Mouse (Mus musculus): Measurements from ENCODE around the gene Castor1. TPM values are rescaled to one million over a fixed set of nuclear protein-coding genes. Genes with fewer than 3 reads are reported as not detected.

Castor1 gene
- total RNA-seq, 2 experiments from 2014 or later = 6.3 to 6.6 TPM

DNA sequence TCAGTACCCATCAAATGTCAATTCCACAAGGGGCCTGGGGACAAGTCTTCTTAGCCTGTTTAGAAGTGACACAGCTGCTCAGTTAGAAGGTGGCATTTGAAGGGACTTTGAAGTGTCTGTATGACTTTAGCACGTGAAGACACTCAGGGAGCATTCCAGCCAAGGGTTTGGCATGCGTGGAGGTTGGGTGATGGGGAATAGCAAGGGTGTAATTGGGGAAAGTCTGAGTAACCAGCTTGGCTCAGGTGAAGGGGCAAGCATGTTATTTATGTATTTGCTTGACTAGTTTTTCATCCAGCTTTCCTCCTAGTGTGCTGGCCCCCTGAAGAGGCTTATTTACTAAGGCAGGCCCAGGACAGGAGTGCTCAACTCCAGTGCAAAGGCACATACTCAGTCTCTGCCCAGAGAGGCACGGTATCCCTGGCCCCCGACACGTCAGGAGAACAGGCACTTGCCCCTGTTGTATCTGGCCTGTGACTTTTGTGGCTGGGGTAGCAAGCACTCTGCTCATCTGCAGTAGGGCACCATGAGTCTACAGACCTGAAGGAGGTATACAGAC is 12.8 kb upstream of the Castor1 start:
- no peak for DNase-seq (ENCODE audit: low spot score in 2 of 2)

DNA sequence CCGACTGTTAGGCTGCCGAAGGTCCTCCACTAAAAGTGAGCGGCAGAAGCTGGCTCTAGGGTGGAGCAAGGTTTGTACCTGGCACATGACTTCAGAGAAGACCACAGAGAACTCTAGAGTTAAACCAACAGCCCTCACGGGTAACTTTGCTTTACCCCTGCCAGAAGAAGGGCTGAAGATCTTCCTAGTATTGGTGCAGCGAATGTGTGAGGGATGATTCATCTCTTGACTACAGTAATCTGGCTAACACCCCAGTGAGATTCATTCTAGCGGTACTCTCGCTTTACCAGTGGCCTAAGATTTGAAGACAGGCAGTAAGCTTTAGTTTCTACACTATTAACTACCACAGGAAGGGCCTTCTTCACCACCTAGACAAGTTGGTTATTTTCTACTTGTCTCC is 12.1 kb upstream of the Castor1 start:
- DNase-seq (ENCODE audit: low spot score in 2 of 2) = no peak

DNA sequence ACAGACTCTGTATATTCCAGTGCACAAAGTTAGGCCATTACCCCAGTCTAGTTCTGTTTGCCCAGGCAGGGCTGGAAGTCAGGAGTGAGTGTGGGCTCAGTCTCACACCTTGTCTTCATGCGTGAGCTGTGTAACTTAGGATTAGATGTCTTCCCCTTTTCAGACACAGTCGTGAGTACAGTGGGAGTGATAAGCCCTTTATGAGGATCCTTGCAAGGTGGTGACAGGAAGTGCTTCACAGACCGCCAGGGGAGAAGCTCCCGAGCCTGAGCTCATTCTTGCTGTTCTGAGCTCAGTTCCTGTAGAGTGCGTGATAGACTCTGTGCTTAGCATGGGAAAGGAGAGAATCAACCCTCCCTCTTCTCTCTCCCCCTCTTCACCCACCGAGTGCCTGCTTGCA is 11.5 kb upstream of the Castor1 start:
- DNase-seq (ENCODE audit: low spot score in 2 of 2) = no peak

DNA sequence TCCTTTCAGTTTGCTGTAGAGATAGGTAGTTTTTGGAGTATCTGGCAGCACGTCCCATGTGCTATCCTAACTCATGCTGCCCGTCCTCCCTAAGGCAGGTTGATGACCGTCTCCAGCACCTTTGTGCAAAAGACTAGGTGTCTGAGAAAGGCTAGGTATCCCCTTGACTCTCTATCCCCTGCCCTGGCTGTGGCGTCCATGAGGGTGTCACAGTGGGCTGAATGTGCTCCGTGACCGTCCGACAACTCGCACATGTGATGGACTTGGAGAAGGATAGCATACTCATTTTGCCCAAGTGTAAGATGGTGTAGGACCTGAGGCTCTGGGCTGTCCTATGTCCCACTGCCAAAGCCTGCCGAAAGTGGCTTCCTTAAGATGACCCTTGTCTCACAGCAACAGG is 10.4 kb upstream of the Castor1 start:
- no peak for DNase-seq (ENCODE audit: low spot score in 2 of 2)

DNA sequence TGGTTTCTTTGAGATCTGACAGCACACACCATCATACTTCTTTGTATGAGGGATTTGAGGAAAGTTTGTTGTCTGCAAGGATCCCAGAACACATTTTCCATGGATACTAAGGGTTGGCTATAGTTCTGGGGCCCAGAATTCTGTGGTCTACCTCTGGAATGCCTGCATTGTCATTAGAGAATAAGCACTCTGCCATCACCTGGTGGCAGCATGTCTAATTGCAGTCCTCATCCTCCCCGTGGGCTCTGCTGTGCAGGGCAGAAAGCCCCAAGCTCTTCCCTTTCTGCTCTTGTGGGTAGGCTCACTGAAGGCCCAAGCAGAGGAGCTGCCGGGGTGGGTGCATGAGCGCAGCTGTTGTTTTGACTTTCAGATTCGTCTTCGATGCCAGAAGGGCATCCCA is 8.5 kb upstream of the Castor1 start:
- no peak for DNase-seq (ENCODE audit: low spot score in 2 of 2)

DNA sequence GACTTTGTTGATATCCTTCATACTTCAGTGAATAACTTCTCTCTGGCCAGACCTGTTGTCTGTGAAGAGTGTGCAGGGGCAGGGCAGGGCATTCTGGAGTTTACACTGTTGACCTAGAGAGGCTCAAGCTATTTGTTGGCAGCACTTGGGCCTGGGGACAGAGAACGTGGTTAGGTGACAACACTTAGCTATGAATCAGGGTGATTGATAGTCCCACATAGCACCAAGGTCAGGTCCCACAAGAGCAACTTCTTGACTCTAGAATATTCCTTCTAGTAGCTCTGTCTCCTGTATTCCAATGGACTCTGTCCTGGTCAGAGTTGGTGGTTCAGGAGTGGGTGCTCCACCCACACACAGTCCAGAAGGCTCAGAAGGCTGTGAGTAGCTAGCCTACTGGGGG is 7.2 kb upstream of the Castor1 start:
- DNase-seq (ENCODE audit: low spot score in 2 of 2) = no peak

DNA sequence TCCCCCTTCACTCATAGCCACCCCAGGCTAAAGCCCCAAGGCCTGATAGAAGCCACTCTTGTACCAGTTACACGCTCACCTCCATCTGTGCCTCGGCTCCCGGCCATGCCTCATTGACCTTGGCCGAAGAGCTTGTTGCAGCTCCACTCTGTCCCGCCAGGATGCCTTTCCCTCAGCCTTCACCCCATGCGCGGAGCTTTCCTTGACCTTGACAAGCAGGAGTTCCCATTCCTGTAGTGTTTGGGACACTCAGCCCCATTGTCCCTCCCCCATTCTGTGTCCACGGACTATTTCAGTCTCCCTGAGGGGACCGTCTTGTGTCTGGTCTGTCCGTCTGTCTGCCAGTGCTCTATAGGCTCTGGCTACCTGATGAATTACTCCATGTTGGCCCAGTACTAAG is 4.9 kb upstream of the Castor1 start:
- DNase-seq (ENCODE audit: low spot score in 2 of 2) = no peak

DNA sequence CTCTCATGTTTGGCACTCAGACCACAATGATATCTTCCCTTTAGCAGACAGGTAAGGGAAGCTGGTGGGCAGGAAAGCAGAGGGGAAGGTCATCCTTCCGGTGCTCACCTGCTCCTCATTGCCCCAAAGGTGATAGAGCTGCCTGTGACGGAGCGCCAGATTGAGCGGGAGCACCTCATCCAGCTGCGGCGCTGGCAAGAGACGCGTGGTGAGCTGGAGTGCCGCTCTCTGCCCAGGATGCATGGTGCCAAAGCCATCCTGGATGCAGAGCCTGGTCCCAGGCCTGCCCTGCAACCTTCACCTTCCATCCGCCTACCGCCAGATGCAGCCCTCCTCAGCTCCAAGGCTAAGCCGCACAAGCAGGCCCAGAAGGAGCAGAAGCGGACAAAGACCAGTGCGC is 3.5 kb upstream of the Castor1 start:
- no peak for DNase-seq (ENCODE audit: low spot score in 2 of 2)

DNA sequence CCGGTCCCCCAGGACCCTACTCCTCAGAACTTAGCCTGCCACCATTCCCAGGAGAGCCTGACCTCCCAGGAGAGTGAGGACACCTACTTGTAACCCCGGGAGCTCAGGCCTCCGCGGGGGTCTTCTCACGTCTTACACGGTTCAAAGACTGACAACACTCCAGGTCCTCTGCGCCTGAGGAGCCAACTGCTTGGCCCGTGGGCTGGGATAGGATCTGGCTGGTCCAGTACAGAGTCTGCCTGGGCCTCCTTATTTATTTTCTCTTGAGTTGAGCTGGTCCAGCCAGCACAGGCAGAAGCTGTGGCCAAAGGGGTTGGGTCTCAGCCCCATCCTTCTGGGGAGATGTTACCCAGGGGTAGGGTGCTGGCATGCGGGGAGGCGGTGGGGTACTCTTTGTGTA is 3.0 kb upstream of the Castor1 start:
- DNase-seq (ENCODE audit: low spot score in 2 of 2) = no peak

DNA sequence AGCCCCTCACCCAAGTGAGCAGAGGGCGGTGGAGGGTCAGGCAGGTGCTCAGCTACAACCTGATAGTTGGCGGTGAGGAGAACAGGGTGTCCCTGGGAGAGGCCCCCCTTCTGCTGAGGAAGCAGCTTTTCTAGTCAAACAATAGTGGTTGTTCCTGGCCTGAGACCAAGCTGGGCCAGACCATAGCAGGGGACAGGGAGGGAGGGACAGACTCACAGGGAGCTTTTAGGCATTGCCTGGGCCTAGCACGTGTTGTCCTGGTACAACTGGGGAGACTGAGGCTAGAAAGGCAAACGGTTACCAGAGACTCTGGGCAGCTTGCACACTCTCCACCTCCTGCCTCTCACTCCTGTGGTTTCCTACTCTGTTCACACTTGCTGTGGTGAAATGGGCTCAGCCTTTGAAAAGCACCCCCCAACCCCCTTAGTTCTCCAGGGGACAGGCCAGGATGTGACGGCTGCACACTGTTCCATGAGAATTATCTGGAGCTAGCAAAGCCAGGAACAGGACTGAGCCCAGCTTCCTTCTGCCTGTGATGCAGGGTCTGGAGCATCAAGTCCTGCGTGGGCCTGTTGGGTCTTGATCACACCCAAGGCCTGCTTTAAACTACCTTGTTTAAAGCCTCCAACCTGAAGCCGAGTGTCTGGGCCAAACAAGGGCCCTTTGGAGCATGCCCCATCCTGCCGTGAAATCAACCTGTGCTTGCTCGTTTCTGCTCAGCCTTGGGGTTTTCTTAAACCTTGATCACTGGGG is 1.6 kb upstream of the Castor1 start:
- no peak for DNase-seq (ENCODE audit: low spot score in 2 of 2)

DNA sequence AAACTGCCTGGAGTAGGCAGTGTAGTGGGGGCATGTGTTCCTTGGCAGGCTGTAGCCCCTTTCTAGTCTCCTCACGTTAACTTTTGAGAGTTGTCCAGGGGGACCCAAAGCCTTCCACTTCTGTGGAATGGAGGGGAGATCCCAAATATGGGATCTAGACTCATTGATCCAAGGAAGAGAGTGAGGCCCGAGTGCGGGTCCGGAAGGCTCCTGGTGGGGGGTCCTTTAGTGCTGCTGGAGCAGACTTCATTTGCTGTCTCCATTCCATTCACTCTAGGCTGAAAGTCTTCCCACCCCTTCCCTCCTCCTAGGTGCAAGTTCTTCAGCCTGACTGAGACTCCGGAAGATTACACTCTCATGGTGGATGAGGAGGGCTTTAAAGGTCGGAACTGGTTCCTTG is 612 bp downstream of the Castor1 start:
- DNase-seq (ENCODE audit: low spot score in 2 of 2) = no peak

DNA sequence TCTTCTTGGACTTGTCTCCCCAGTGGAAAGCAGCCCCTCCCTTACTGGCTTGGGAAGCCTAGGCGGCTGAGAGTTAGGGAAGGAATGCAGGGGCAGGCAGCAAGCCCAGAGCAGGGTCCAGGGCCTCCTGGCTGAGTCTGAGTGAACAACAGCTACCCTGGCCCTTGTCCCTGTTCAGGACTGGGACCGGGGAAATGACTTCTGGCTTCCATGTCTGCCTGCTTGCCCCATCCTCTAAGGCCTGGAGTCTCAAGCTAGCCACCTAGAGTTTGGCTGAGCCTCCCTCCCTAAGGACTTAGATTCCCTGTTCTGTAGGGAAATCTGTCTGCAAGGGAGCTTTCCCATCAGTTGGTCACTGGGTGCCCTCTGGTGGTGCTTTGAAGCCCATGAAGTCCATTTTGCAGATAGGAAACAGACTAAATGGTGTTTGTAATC is 1.3 kb downstream of the Castor1 start:
- no peak for DNase-seq (ENCODE audit: low spot score in 2 of 2)

DNA sequence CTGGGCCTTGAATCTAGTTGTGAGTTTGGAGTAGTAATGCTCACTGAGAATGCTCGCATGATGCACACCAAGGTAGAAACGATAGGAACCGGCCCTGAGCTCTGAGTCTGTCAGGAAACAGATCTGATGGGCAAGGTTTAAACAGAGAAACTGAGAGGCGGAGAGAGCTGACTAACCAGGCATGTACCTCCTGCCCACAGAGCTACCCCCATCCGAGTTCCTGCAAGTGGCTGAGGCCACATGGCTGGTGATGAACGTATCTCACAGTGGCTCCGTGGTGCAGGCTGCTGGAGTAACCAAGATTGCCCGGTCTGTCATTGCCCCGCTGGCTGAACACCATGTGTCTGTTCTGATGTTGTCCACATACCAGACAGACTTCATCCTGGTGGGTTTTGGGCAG is 1.9 kb downstream of the Castor1 start:
- DNase-seq (ENCODE audit: low spot score in 2 of 2) = no peak

DNA sequence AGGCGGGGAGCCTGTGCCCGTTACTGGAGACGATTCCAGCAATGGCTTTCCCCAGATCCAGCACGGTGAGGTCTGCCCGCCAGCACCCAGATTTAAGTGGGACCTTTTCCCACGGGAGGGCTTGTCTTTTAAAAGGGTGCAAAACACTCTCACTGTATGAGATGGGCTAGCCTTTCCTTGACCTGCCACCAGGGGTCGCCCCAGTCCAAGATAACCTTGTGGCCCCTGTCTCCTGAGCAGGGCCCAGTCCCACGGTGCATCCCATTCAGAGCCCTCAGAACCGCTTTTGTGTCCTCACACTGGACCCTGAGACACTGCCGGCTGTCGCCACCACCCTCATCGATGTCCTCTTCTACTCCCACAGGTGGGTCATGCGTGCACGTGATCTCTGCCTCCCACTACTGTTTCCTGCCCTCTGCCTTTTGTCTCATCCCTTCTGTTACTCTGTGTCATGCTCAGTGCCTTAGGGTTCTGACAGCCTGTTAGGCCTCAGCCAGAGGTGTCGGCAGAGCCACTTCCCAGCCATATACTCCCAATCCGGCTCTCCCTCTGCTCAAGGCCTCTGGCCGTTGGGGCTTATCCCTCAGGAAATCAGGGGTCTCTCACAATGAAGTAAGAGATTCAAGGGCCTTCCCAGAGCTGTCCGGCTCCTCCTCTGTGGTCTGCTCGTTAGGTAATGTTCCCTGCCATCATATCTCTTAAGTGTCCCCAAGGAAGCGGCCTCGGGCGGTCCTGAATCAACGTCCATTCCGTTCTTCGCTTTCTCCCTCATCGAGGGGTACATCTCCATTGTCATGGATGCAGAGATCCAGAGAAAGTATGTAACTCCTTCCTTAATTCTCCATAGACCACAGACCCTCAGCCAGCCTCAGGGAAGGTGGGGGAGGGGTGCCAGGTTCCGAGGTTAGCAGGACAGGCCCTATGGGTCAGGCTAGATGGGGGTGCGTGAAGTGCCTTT is 2.7 kb downstream of the Castor1 start:
- DNase-seq (ENCODE audit: low spot score in 2 of 2) = peak; percentile 72 to 78

DNA sequence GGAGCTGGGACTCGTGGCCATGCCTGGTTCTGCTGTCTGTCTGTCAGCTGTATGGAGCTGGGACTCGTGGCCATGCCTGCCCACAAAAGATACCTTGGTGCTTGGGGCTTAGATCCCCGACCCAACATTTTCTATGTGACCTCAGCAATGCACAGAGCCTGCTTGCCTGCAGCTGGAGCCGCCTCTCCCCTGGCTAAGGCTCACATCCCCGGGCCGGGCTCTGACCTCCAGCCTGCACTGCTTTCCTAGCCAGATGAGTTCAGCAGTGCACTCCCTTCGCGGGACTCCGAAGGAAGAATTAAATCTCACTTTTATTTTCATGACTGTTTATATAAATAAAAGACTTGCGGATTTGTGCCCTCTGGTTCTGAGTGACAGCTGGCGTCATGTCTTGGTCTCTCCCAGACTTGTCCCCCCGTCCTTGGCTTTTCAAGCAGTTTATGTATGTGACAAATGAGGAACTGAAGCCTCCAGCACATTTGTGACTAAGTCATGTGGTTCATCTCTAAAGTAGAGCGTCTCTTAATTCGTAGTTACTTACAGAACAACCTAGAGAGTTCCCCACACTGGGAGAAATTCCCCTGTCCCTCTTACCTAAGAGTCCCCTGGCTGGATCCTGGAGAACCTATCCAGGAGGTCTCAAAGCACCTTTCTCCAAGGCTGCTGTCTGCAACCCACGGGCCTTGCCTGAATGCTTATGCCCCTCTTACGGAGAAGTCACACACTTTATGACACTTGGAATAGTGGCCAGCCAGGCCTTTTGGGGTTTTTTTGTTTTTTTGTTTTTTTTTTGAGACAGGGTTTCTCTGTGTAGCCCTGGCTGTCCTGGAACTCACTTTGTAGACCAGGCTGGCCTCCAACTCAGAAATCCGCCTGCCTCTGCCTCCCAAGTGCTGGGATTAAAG is 4.3 kb downstream of the Castor1 start:
- DNase-seq (ENCODE audit: low spot score in 2 of 2) = no peak

DNA sequence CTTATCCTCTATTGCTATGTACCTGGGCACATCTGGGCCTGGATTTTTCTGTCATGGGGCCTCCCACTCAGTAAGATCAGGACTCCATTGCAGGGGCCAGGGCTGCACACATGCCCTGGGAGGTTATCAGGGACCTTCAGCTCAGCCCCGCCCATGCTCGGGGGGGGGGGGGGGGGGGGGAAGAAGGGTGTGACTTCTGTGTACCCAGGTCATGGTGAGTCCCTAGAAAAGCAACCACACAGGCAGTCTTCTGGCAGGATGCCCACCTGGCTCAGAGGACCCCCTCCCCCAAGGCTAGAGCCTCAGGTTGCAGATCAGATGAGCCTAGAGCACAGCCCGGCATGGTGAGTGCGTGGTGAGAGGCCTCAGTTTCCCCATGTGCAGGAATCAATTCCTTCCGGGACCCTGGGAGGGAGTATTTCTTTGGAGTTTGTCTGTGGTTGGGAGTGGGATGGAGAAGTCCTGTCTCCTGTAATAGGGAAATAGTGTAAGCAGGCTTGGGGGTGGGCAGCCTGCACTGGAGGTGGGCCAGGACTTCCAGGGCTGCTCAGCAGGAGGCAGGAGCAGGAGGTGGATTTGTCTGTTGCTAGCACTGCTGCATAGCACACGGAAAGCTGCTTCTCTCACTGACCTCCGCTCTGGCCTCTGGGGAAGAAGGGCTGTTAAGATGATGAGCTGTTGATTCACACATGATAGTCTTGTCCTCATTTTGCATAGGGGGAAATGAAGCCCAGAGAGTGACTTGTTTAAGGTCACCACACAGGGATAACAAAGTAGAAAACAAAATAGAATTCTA is 5.6 kb downstream of the Castor1 start:
- no peak for DNase-seq (ENCODE audit: low spot score in 2 of 2)

DNA sequence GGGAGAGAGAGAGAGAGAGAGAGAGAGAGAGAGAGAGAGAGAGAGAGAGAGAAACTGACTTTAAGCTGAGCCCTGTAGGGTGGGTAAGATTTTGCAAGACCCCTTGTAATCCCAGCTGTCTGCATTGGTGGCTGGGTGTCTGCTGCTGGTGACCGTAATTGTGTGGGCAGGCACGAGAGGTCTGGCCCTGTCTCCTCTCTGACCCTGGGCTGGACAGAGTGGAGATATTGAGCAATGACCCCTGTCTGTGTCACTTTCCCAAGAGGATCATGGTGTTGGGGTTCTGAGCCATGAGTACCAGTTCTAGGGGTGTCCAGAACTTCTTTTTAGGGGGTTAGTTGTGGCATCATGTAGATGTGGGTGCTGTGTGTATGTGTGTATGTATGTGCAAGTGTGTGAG is 6.2 kb downstream of the Castor1 start:
- DNase-seq (ENCODE audit: low spot score in 2 of 2) = no peak

DNA sequence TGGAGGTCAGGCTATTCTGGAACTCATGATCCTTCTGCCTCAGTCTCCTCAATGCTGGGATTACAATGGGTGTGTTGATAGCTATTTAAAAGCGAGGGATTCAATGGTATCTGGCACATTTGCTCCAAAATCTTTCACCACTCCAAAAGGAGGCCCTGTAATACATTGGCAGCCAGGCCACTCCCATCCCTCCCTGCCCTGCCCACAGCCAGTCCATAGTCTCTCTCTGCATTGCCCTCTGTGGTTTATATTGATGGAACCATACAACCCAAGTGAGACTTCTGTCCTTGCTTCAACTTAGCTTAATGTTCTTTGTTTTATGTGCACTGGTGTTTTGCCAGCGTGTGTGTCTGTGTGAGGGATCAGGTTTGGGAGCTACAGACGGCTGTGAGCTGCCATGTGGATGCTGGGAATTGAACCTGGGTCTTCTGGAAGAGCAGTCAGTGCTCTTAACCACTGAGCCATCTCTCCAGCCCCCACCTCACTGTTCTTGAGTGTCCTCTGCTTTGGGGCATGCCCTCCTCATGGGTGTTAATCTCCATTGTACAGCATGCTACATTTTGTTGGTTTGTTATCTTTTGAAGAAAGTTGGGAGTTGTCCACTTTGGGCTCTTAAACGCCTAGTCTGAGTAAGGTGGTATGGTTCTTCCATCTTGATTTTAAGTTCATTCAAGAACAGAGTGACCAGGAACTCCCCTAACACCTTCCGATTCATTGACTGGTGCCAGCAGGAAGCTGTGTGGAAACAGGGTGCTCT is 8.7 kb downstream of the Castor1 start:
- DNase-seq (ENCODE audit: low spot score in 2 of 2) = no peak

DNA sequence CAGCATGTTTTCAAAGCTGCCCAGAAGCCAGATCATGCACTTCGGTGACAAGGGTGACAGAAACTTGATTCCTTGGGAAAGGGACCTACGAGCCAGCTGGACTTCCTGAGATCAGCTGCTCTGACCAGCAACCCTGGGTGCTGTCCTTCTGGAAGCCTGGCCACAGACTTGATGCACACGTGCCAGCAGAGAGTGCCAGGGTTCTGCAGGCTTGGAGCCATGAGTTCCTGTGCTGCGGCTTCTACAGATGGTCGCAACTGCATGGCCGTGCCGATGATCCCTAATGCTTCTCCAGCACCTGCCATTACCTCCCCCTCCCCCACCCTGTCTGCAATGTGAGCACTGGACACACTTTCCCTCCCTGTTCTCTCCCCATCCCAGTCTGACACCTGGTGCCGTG is 10.4 kb downstream of the Castor1 start:
- no peak for DNase-seq (ENCODE audit: low spot score in 2 of 2)

DNA sequence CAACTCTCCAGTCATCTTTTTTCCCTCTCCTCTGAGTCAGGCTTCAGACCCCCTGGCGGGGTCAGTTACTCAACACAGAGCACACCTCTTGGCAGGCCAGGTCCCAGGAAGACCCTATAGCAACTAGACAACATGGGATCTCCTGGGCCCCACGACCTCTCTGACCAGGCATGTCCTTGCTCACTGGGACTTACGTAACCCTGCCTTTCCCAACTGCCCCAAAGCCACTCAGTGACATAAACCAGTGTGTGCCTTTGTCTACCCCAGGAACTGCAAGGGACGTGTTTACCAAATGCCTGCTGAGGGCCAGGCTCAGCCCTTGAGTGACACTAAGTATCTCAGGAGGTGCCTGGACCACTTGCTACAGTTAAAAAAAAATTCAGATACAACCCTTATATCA is 11.8 kb downstream of the Castor1 start:
- no peak for DNase-seq (ENCODE audit: low spot score in 2 of 2)
